Mouse (Mus musculus): ENCODE results near the gene Rbm8a. TPM values are rescaled to one million over a fixed set of nuclear protein-coding genes. Genes with fewer than 3 reads are reported as not detected.

Gene Rbm8a
- total and polyA plus RNA-seq, 3 experiments, result 231 to 363 TPM; not detected in 1

- TF ChIP-seq UBTF (IDR thresholded peaks at IDR 0.05; ENCODE audit: borderline replicate concordance, insufficient read depth, low read depth, low read length) (peak; percentile 98; the same call in 1 of the 2 replicates), NELFE (IDR thresholded peaks at IDR 0.05; ENCODE audit: low read depth, low read length) (peak; percentile 88), USF1 (IDR thresholded peaks at IDR 0.05; ENCODE audit: low read depth, low read length) (peak; percentile 65), CHD2 (IDR thresholded peaks at IDR 0.05; ENCODE audit: low read length) (no peak), ZKSCAN1 (IDR thresholded peaks at IDR 0.05; ENCODE audit: low read depth, low read length) (no peak), GATA1 (IDR thresholded peaks at IDR 0.05; ENCODE audit: low read depth, low read length) (no peak), MAZ (IDR thresholded peaks at IDR 0.05; ENCODE audit: low read depth, low read length) (peak; percentile 80; the same call in 1 of the 2 replicates), KAT2A (conservative IDR thresholded peaks at IDR 0.05; ENCODE audit: low read depth, low read length) (peak; percentile 63; the same call in 1 of the 2 replicates), MYC (IDR thresholded peaks at IDR 0.05; ENCODE audit: low read depth, low read length) (peak; percentile 83), NRF1 (IDR thresholded peaks at IDR 0.05; ENCODE audit: insufficient read depth, low read depth, low read length, poor library complexity, severe bottlenecking) (0 out of 2 replicates have a peak, but pooled peaks have one; percentile 22), CTCF (IDR thresholded peaks at IDR 0.05 in 2 of 3, conservative IDR thresholded peaks at IDR 0.05 in 1 of 3; ENCODE audit: control insufficient read depth in 1 of 3, insufficient read depth in 1 of 3, low read depth in 2 of 3, low read length in 3 of 3, poor library complexity in 1 of 3, severe bottlenecking in 1 of 3) (peak in 2 of 3 experiments; percentile 48 to 49; a peak in 5 of 6 replicates), MYB (IDR thresholded peaks at IDR 0.05; ENCODE audit: low read depth, low read length) (no peak), TBP (IDR thresholded peaks at IDR 0.05; ENCODE audit: low read depth, low read length) (peak; percentile 95), CHD1 (IDR thresholded peaks at IDR 0.05; ENCODE audit: low read depth, low read length) (no peak; the same call in 1 of the 2 replicates), RAD21 (IDR thresholded peaks at IDR 0.05; ENCODE audit: low read depth, low read length) (no peak), MEF2A (IDR thresholded peaks at IDR 0.05; ENCODE audit: extremely low read depth, insufficient replicate concordance, low read depth, low read length, poor library complexity, severe bottlenecking) (0 out of 2 replicates have a peak, but pooled peaks have one; percentile 15), HCFC1 (IDR thresholded peaks at IDR 0.05; ENCODE audit: low read depth, low read length) (peak; percentile 88), ZNF384 (IDR thresholded peaks at IDR 0.05; ENCODE audit: low read depth, low read length) (no peak), RCOR1 (IDR thresholded peaks at IDR 0.05; ENCODE audit: low read depth, low read length) (no peak), POLR2A (IDR thresholded peaks at IDR 0.05; ENCODE audit: control insufficient read depth in 1 of 2, insufficient read depth in 1 of 2, low read depth in 1 of 2, low read length in 2 of 2, poor library complexity in 1 of 2) (peak; percentile 89 to 95), ZC3H11A (IDR thresholded peaks at IDR 0.05; ENCODE audit: low read depth, low read length) (peak; percentile 23; the same call in 1 of the 2 replicates)
These were observed 5.5 kb downstream of the Rbm8a start, which contains the start of the genes Pex11b and Gm42957 (continued) for GRCm38 (mm10) chr3:96634928-96635879.

- Histone ChIP-seq H3K4me3 (ENCODE audit: control insufficient read depth in 1 of 2, insufficient read depth in 1 of 2, low read depth in 2 of 2, low read length in 2 of 2) (peak overlapping the region; percentile 73 to 89), H3K4me1 (ENCODE audit: control insufficient read depth in 1 of 2, insufficient read depth in 2 of 2, low read length in 2 of 2) (peaks cover 6 to 19% of the 10 kb centered on the region in 2 experiments), H3K79me2 (ENCODE audit: control insufficient read depth, insufficient read depth, low read length, poor library complexity) (peaks cover 17% of the 10 kb centered on the region), H3K27ac (ENCODE audit: control insufficient read depth, low read depth, low read length) (peak overlapping the region; percentile 80), H3K9ac (ENCODE audit: control insufficient read depth, low read depth, low read length, poor library complexity, severe bottlenecking) (peak overlapping the region; percentile 87), H3K36me3 (ENCODE audit: control insufficient read depth in 1 of 2, insufficient read depth in 2 of 2, low read length in 2 of 2) (peaks cover 17 to 31% of the 10 kb centered on the region in 2 experiments), H3K27me3 (ENCODE audit: control insufficient read depth in 1 of 2, insufficient read depth in 2 of 2, low read length in 2 of 2) (no peaks in the 10 kb centered on the region), H3K9me3 (replicated peaks; ENCODE audit: insufficient read depth, low read length) (no peaks in the 10 kb centered on the region)
- peak; percentile 71 for DNase-seq (ENCODE audit: low read depth, low spot score)
- no peak for TF ChIP-seq SMC3 (IDR thresholded peaks at IDR 0.05; ENCODE audit: low read depth, low read length)
- TF ChIP-seq MYC (IDR thresholded peaks at IDR 0.05; ENCODE audit: low read depth, low read length), result no peak
- no peak for TF ChIP-seq CTCF (IDR thresholded peaks at IDR 0.05 in 2 of 3, conservative IDR thresholded peaks at IDR 0.05 in 1 of 3; ENCODE audit: control insufficient read depth in 1 of 3, insufficient read depth in 1 of 3, low read depth in 2 of 3, low read length in 3 of 3, poor library complexity in 1 of 3, severe bottlenecking in 1 of 3)
- TF ChIP-seq POLR2AphosphoS2 (IDR thresholded peaks at IDR 0.05; ENCODE audit: low read length), result no peak
- no peak for TF ChIP-seq POLR2A (IDR thresholded peaks at IDR 0.05; ENCODE audit: control insufficient read depth in 1 of 2, insufficient read depth in 1 of 2, low read depth in 1 of 2, low read length in 2 of 2, poor library complexity in 1 of 2)
- peak; percentile 10; the same call in 1 of the 2 replicates for TF ChIP-seq E2F4 (IDR thresholded peaks at IDR 0.05; ENCODE audit: borderline replicate concordance, low read depth, low read length)
- no peak for TF ChIP-seq KAT2A (conservative IDR thresholded peaks at IDR 0.05; ENCODE audit: low read depth, low read length)
- TF ChIP-seq TCF12 (IDR thresholded peaks at IDR 0.05; ENCODE audit: low read depth, low read length), result no peak
- 0 out of 2 replicates have a peak, but pooled peaks have one; percentile 9 for TF ChIP-seq ETS1 (IDR thresholded peaks at IDR 0.05; ENCODE audit: low read depth, low read length)
- TF ChIP-seq GATA1 (IDR thresholded peaks at IDR 0.05; ENCODE audit: low read depth, low read length), result peak; percentile 29; the same call in 1 of the 2 replicates
- TF ChIP-seq UBTF (IDR thresholded peaks at IDR 0.05; ENCODE audit: borderline replicate concordance, insufficient read depth, low read depth, low read length), result no peak
- TF ChIP-seq RAD21 (IDR thresholded peaks at IDR 0.05; ENCODE audit: low read depth, low read length), result no peak
- no peak for TF ChIP-seq MAFK (IDR thresholded peaks at IDR 0.05; ENCODE audit: borderline replicate concordance, low read depth, low read length)
- TF ChIP-seq BHLHE40 (IDR thresholded peaks at IDR 0.05; ENCODE audit: borderline replicate concordance, low read depth, low read length), result no peak
- no peak for TF ChIP-seq MEF2A (IDR thresholded peaks at IDR 0.05; ENCODE audit: extremely low read depth, insufficient replicate concordance, low read depth, low read length, poor library complexity, severe bottlenecking)
- no peak for TF ChIP-seq ZNF384 (IDR thresholded peaks at IDR 0.05; ENCODE audit: low read depth, low read length)
- peak; percentile 27; the same call in 1 of the 2 replicates for TF ChIP-seq MAX (IDR thresholded peaks at IDR 0.05; ENCODE audit: low read length)
These were observed 6.2 kb downstream of the Rbm8a start for GRCm38 (mm10) chr3:96635906-96636305.

Measured in MEL (cell line).